In genomic region chr1:155482148-155482547, GRCm38 (mm10) we compare ENCODE assay signal across 15 mouse cellular contexts.
DNase-seq lines count a peak whose midpoint lies in the region; ATAC-seq and TF ChIP-seq lines count a peak whose summit lies in the region.
"Had no signal": no experiment of that assay in that cellular context is flagged by ENCODE, and none has a peak within 500 bp of the region (broad histone marks: within the 10 kb centered on the region; RNA-seq: fewer than 3 reads in every experiment).

No protein-coding gene starts in this region.

- DNase-seq in liver, embryonic 11.5 days (ENCODE audit: low spot score), result no peak
- peak; percentile 43 for DNase-seq in brain, embryonic 14.5 days (ENCODE audit: low read depth)
- DNase-seq in c-Kit-positive CD71-positive TER-119-negative erythroid progenitor cells, embryonic 14.5 days (ENCODE audit: low read depth), result peak; percentile 14
- no peak for DNase-seq in left cerebral cortex, postnatal 10 days (ENCODE audit: extremely low spot score in 1 of 2, low spot score in 2 of 2)
- DNase-seq in lung, postnatal 4 days, result no peak
- DNase-seq: adrenal gland, postnatal 14 days; heart, postnatal 4 days; kidney, adult 9 months; layer of hippocampus, postnatal 36 days; lung, postnatal 36 days; thymus, postnatal 25 days had no signal

- no peak overlapping the region for H3K4me3 ChIP-seq in liver, embryonic 12.5 days
- no peak overlapping the region for H3K4me3 ChIP-seq in liver, embryonic 11.5 days (ENCODE audit: low read depth, low read length)
- H3K4me3 ChIP-seq in intestine, postnatal 0 days (ENCODE audit: low read depth, low read length), result no peak overlapping the region
- H3K4me3 ChIP-seq: heart, embryonic 12.5 days; limb, embryonic 15.5 days had no signal

- no peaks in the 10 kb centered on the region for H3K36me3 ChIP-seq in liver, embryonic 12.5 days
- no peaks in the 10 kb centered on the region for H3K36me3 ChIP-seq in liver, embryonic 11.5 days (ENCODE audit: control insufficient read depth, insufficient read depth, low read length)
- no peaks in the 10 kb centered on the region for H3K36me3 ChIP-seq in intestine, postnatal 0 days (ENCODE audit: control insufficient read depth, insufficient read depth)
- H3K36me3 ChIP-seq: heart, embryonic 12.5 days; limb, embryonic 15.5 days had no signal

- peak; percentile 59; the same call in 1 of the 2 replicates for ATAC-seq in liver, embryonic 12.5 days
- ATAC-seq in liver, embryonic 11.5 days (replicated peaks; ENCODE audit: low FRiP score), result no peak
- ATAC-seq in intestine, postnatal 0 days, result 0 out of 2 replicates have a peak, but pooled peaks have one; percentile 25

- H3K4me1 ChIP-seq in liver, embryonic 12.5 days, result peaks cover 12% of the 10 kb centered on the region
- 0 out of 2 replicates have a peak, but pooled peaks cover 4% of the 10 kb centered on the region for H3K4me1 ChIP-seq in liver, embryonic 11.5 days (replicated peaks; ENCODE audit: control insufficient read depth, insufficient read depth, low read length)
- H3K4me1 ChIP-seq in intestine, postnatal 0 days (replicated peaks; ENCODE audit: control insufficient read depth, insufficient read depth, low read length), result no peaks in the 10 kb centered on the region; the same call in 1 of the 2 replicates

- intact Hi-C loops in left cerebral cortex, postnatal 10 days (cut with DNase I), result no loop called here

- no peak for TF ChIP-seq POLR2A in brain, embryonic 14.5 days (IDR thresholded peaks at IDR 0.05; ENCODE audit: borderline replicate concordance, extremely low read depth, insufficient read depth, insufficient read length, poor library complexity, severe bottlenecking)

- no peak for TF ChIP-seq CTCF in brain, embryonic 14.5 days (IDR thresholded peaks at IDR 0.05; ENCODE audit: borderline replicate concordance, extremely low read depth, insufficient read depth, insufficient read length)
- no peak for TF ChIP-seq CTCF in intestine, postnatal 0 days (IDR thresholded peaks at IDR 0.05; ENCODE audit: low read depth)

- H3K4me2 ChIP-seq in liver, embryonic 12.5 days, result no peak overlapping the region
- no peak overlapping the region; the same call in 1 of the 2 replicates for H3K4me2 ChIP-seq in liver, embryonic 11.5 days
- peak overlapping the region; percentile 24; the same call in 1 of the 2 replicates for H3K4me2 ChIP-seq in intestine, postnatal 0 days (replicated peaks; ENCODE audit: low read depth)
- H3K4me2 ChIP-seq: heart, embryonic 12.5 days; limb, embryonic 15.5 days had no signal

- H3K27me3 ChIP-seq in liver, embryonic 12.5 days (replicated peaks), result peaks cover 20% of the 10 kb centered on the region; the same call in 1 of the 2 replicates
- no peaks in the 10 kb centered on the region for H3K27me3 ChIP-seq in liver, embryonic 11.5 days (replicated peaks; ENCODE audit: control insufficient read depth, insufficient read depth, low read length)
- H3K27me3 ChIP-seq in intestine, postnatal 0 days (replicated peaks; ENCODE audit: control insufficient read depth, insufficient read depth, low read length), result no peaks in the 10 kb centered on the region
- H3K27me3 ChIP-seq: heart, embryonic 12.5 days; limb, embryonic 15.5 days had no signal

- no peak overlapping the region for H3K9ac ChIP-seq in liver, embryonic 12.5 days
- no peak overlapping the region for H3K9ac ChIP-seq in liver, embryonic 11.5 days (ENCODE audit: low read depth, low read length)
- H3K9ac ChIP-seq in intestine, postnatal 0 days (ENCODE audit: low read depth, low read length), result no peak overlapping the region
- H3K9ac ChIP-seq: heart, embryonic 12.5 days; limb, embryonic 15.5 days had no signal

- no peaks in the 10 kb centered on the region for H3K9me3 ChIP-seq in liver, embryonic 12.5 days (replicated peaks)
- no peaks in the 10 kb centered on the region for H3K9me3 ChIP-seq in liver, embryonic 11.5 days (ENCODE audit: control insufficient read depth, low read length)
- H3K9me3 ChIP-seq in intestine, postnatal 0 days (ENCODE audit: control insufficient read depth), result no peaks in the 10 kb centered on the region
- H3K9me3 ChIP-seq: heart, embryonic 12.5 days; limb, embryonic 15.5 days had no signal

- no peak overlapping the region for H3K27ac ChIP-seq in liver, embryonic 12.5 days
- H3K27ac ChIP-seq in liver, embryonic 11.5 days (ENCODE audit: low read depth, low read length), result no peak overlapping the region
- no peak overlapping the region for H3K27ac ChIP-seq in intestine, postnatal 0 days (ENCODE audit: low read depth, low read length)
- H3K27ac ChIP-seq: limb, embryonic 15.5 days had no signal

- 43% methylated on average over 9 of the region's 9 CpGs for WGBS in liver, embryonic 12.5 days (ENCODE audit: insufficient replicate concordance)
- WGBS in liver, embryonic 11.5 days, result 46% methylated on average over 9 of the region's 9 CpGs
- whole genome bisulfite sequencing in intestine, postnatal 0 days, result 17% methylated on average over 9 of the region's 9 CpGs

Comparison
In these comparisons a context has a peak if more than half of its experiments do, and no peak if none do; other contexts are left out.
1. DNase-seq: peak in brain, embryonic 14.5 days (single experiment) and c-Kit-positive CD71-positive TER-119-negative erythroid progenitor cells, embryonic 14.5 days (single experiment); none in liver, embryonic 11.5 days (single experiment), left cerebral cortex, postnatal 10 days (0 of 2) and lung, postnatal 4 days (0 of 2).